Mouse (Mus musculus) brain, adult 10 weeks (tissue): ENCODE measurements around the gene Stxbp4. TPM values are rescaled to one million over a fixed set of nuclear protein-coding genes. Genes with fewer than 3 reads are reported as not detected.

Experiments
- polyA plus RNA-seq: library from polyadenylated mRNA; stranded (reverse); fragments of 350-450 nt; fragmentation: Illumina TruSeq; extraction: RNeasy Lipid Tissue Mini Kit (QIAGEN cat#74804); gene quantifications from one replicate; pipeline ENCODE4 v1.2.3, GENCODE M21; 2015; ENCODE audit warnings: low read depth, low replicate concordance

Gene Stxbp4
- 11.1 TPM for polyA plus RNA-seq

GRCm38 (mm10) chr11:90637440-90638311 lies at the start of gene Stxbp4, which contains the start of gene Cox11:
Gene Stxbp4, minus strand, starts transcription at chr11:90638084.
Gene Cox11, plus strand, starts transcription at chr11:90638173.

Other genes starting within 250 kb of the Stxbp4 start
- gene Hlf, start 247.2 kb downstream of the Stxbp4 start, polyA plus RNA-seq: 109 TPM
- gene Cox11, start 89 bp upstream of the Stxbp4 start, polyA plus RNA-seq: 30.4 TPM
- gene Tom1l1, start 50.3 kb upstream of the Stxbp4 start, polyA plus RNA-seq: 29.6 TPM